Mouse (Mus musculus) hindbrain, postnatal 0 days (tissue): ENCODE measurements at regions not wholly inside any gene's neighbourhood (a gene's known extent, or its start where the extent isn't known, plus 50 kb on each side); places are given as distances from the start of the nearest gene placed in this dataset.
A peak's percentile ranks its signal among the peaks of the same experiment; 100 is the strongest.

ENCODE experiments used
- ATAC-seq: fragments of 200-750 bp; cut with Nextera tagmentation; 2 replicates; pipeline ENCODE4 v1.8.0; 2017; ENCODE audit warnings: mild to moderate bottlenecking, moderate TSS enrichment, moderate library complexity
- DNase-seq: peaks from one replicate; pipeline ENCODE4 v3.0.0-alpha.2; 2015; ENCODE audit warnings: low spot score
- H3K27ac ChIP-seq: fragments of 300-500 bp; sonication (generic); 2 replicates; pipeline ENCODE4 v1.5.1; 2014; ENCODE audit warnings: mild to moderate bottlenecking
- H3K27me3 ChIP-seq: fragments of 300-500 bp; sonication (generic); 2 replicates; pipeline ENCODE4 v1.6.1; 2014; ENCODE audit warnings: low read length, mixed read lengths; ENCODE audit not compliant: insufficient read depth
- H3K36me3 ChIP-seq: fragments of 300-500 bp; sonication (generic); 2 replicates; pipeline ENCODE4 v1.6.1; 2014; ENCODE audit warnings: low read length, mixed read lengths; ENCODE audit not compliant: insufficient read depth
- H3K4me1 ChIP-seq: fragments of 300-500 bp; sonication (generic); 2 replicates; pipeline ENCODE4 v1.6.1; 2014; ENCODE audit warnings: antibody characterized with exemption, low read length, mixed read lengths; ENCODE audit not compliant: insufficient read depth
- H3K4me2 ChIP-seq: fragments of 300-500 bp; sonication (generic); 2 replicates; pipeline ENCODE4 v1.6.1; 2014; ENCODE audit warnings: low read depth, mild to moderate bottlenecking, low read length, moderate library complexity, mixed read lengths
- H3K4me3 ChIP-seq: fragments of 300-500 bp; sonication (generic); 2 replicates; pipeline ENCODE4 v1.5.1; 2014; ENCODE audit warnings: low read length
- H3K9ac ChIP-seq: fragments of 300-500 bp; sonication (generic); replicated peaks from 2 replicates; pipeline ENCODE4 v1.6.1; 2014; ENCODE audit warnings: mild to moderate bottlenecking, low read length, moderate library complexity, mixed read lengths
- H3K9me3 ChIP-seq: fragments of 300-500 bp; sonication (generic); 2 replicates; pipeline ENCODE4 v1.6.1; 2016; ENCODE audit warnings: low read length, mixed read lengths
- CTCF ChIP-seq: IDR thresholded peaks from 2 replicates; pipeline ENCODE4 v1.5.1; 2016; ENCODE audit warnings: antibody characterized with exemption, control low read depth, low read depth
- WGBS: fragments of 180-500 bp; shearing (Covaris S2); extraction: QIAGEN DNeasy Blood & Tissue Kit; methylation state at CpG from one replicate; pipeline ENCODE4 v1.1.7; 2014; 5-methylcytosine and 5-hydroxymethylcytosine counted together

DNA sequence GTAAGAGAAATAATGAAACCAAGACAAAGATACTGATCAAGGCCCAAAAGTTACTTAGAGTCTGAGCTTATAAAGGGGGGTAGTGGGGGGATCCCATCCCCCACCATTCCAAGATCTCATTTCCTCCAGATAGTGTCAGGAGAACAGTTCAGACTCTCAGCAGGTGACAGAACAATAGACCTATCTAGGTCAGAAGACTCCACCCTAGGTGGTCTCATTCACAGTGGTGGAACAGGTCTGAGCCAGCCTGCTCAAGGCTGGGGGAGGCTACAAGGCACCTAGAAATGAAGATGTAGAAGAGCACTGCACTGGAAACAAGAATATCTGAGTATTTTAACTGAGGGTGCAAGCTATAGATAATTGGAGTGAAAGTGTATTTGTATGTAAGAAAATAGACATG, 235.3 kb downstream of the Rpl10l start:
- no peaks in the 10 kb centered on the region for H3K4me1 ChIP-seq
- no peak overlapping the region for H3K4me3 ChIP-seq
- ATAC-seq = no peak
- H3K27ac ChIP-seq = no peak overlapping the region
- no peak overlapping the region for H3K9ac ChIP-seq
- DNase-seq = no peak
- H3K36me3 ChIP-seq = no peaks in the 10 kb centered on the region
- TF ChIP-seq CTCF = no peak
- H3K9me3 ChIP-seq = no peaks in the 10 kb centered on the region
- H3K4me2 ChIP-seq = no peak overlapping the region
- H3K27me3 ChIP-seq = no peaks in the 10 kb centered on the region

- Histone ChIP-seq H3K4me1 (no peaks in the 10 kb centered on the region), H3K9me3 (no peaks in the 10 kb centered on the region), H3K27ac (no peak overlapping the region), H3K27me3 (no peaks in the 10 kb centered on the region), H3K36me3 (no peaks in the 10 kb centered on the region), H3K4me3 (no peak overlapping the region), H3K4me2 (no peak overlapping the region), H3K9ac (no peak overlapping the region)
- DNase-seq (peak; percentile 51), ATAC-seq (peak; percentile 80)
- WGBS = 67% methylated on average over 2 of the region's 2 CpGs
- no peak for TF ChIP-seq CTCF
These were observed 247.9 kb downstream of the Rpl10l start for GRCm38 (mm10) chr12:66036281-66036680.

DNA sequence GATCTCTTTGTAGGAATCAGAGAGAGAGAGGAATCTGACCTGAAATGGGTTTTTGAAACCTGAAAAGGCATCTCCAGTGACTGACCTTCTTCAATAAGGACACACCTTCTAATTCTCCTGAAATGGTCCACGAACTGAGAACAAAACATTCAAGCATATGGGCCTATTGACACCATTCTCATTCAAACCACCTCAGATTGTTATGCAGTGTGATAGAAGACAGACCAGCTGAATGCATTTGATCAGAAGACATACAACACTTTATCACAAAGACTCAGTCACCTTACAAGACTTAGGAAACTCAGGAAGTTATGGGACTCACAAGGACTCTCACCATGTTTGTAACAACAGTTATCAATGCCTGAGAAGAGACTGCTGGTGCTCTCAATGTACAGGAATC, 256.7 kb downstream of the Rpl10l start:
- DNase-seq (no peak), ATAC-seq (no peak)
- H3K27me3 ChIP-seq = no peaks in the 10 kb centered on the region
- H3K9ac ChIP-seq = no peak overlapping the region
- no peak for TF ChIP-seq CTCF
- no peak overlapping the region for H3K27ac ChIP-seq
- H3K4me3 ChIP-seq = no peak overlapping the region
- no peaks in the 10 kb centered on the region for H3K9me3 ChIP-seq
- no peak overlapping the region for H3K4me2 ChIP-seq
- no peaks in the 10 kb centered on the region for H3K36me3 ChIP-seq
- WGBS = 85% methylated on average over 1 of the region's 1 CpGs
- H3K4me1 ChIP-seq = no peaks in the 10 kb centered on the region

GRCm38 (mm10) chr12:66012706-66013105, 271.5 kb downstream of the Rpl10l start:
- no peak overlapping the region for H3K4me3 ChIP-seq
- no peak overlapping the region for H3K4me2 ChIP-seq
- DNase-seq (no peak), ATAC-seq (no peak)
- H3K27me3 ChIP-seq = no peaks in the 10 kb centered on the region
- H3K27ac ChIP-seq = no peak overlapping the region
- H3K9ac ChIP-seq = no peak overlapping the region
- TF ChIP-seq CTCF = no peak
- no peaks in the 10 kb centered on the region for H3K36me3 ChIP-seq
- H3K9me3 ChIP-seq = no peaks in the 10 kb centered on the region
- no peaks in the 10 kb centered on the region for H3K4me1 ChIP-seq
- WGBS = 92% methylated on average over 2 of the region's 2 CpGs
